Mouse (Mus musculus) lung, embryonic 14.5 days (tissue): ENCODE data around the gene Edem1. TPM values are rescaled to one million over a fixed set of nuclear protein-coding genes. Genes with fewer than 3 reads are reported as not detected.

Experiments
- ATAC-seq: fragments of 200-750 bp; cut with Nextera tagmentation; 2 replicates; pipeline ENCODE4 v1.8.0; 2017; ENCODE audit warnings: mild to moderate bottlenecking, moderate TSS enrichment, moderate library complexity; ENCODE audit not compliant: insufficient read depth
- DNase-seq: peaks from one replicate; pipeline ENCODE4 v3.0.0-alpha.2; 2015
- H3K27ac ChIP-seq: fragments of 300-500 bp; sonication (generic); 2 replicates; pipeline ENCODE4 v1.5.1; 2014; ENCODE audit warnings: low read depth, mild to moderate bottlenecking, moderate library complexity
- H3K27me3 ChIP-seq: fragments of 300-500 bp; sonication (generic); 2 replicates; pipeline ENCODE4 v1.6.1; 2014; ENCODE audit warnings: low read length, control low read depth; ENCODE audit not compliant: insufficient read depth
- H3K36me3 ChIP-seq: fragments of 300-500 bp; sonication (generic); 2 replicates; pipeline ENCODE4 v1.6.1; 2014; ENCODE audit warnings: control low read depth; ENCODE audit not compliant: insufficient read depth
- H3K4me1 ChIP-seq: fragments of 300-500 bp; sonication (generic); 2 replicates; pipeline ENCODE4 v1.6.1; 2014; ENCODE audit warnings: antibody characterized with exemption, control low read depth; ENCODE audit not compliant: insufficient read depth
- H3K4me2 ChIP-seq: fragments of 300-500 bp; sonication (generic); 2 replicates; pipeline ENCODE4 v1.6.1; 2014; ENCODE audit warnings: mild to moderate bottlenecking
- H3K4me3 ChIP-seq: fragments of 300-500 bp; sonication (generic); 2 replicates; pipeline ENCODE4 v1.5.1; 2014; ENCODE audit warnings: low read depth, low read length
- H3K9ac ChIP-seq: fragments of 300-500 bp; sonication (generic); 2 replicates; pipeline ENCODE4 v1.6.1; 2014
- H3K9me3 ChIP-seq: fragments of 300-500 bp; sonication (generic); 2 replicates; pipeline ENCODE4 v1.6.1; 2016; ENCODE audit warnings: low read depth, low read length, control low read depth
- CTCF ChIP-seq: IDR thresholded peaks from 2 replicates; pipeline ENCODE4 v1.5.1; 2016; ENCODE audit warnings: antibody characterized with exemption, low read depth
- WGBS: fragments of 180-500 bp; shearing (Covaris S2); extraction: QIAGEN DNeasy Blood & Tissue Kit; methylation state at CpG from one replicate; pipeline ENCODE4 v1.1.7; 2014; 5-methylcytosine and 5-hydroxymethylcytosine counted together
- polyA plus RNA-seq: library from polyadenylated mRNA; unstranded; fragments of >200 nt; fragmentation: Nextera tagmentation; extraction: Ambion mirVana; gene quantifications from 2 replicates; pipeline ENCODE4 v1.2.1, GENCODE M21; 2014

The Edem1 gene
- polyA plus RNA-seq, result 36.4 and 41.5 TPM in 2 replicates

- H3K9me3 ChIP-seq, result no peaks in the 10 kb centered on the region
- WGBS, result under 1% methylated on average over 64 of the region's 67 CpGs
- peaks cover 6% of the 10 kb centered on the region; the same call in 1 of the 2 replicates for H3K4me1 ChIP-seq
- TF ChIP-seq CTCF, result no peak
- H3K4me3 ChIP-seq, result peak within 1 kb of the TSS; percentile 90
- H3K27me3 ChIP-seq, result no peaks in the 10 kb centered on the region
- peak within 1 kb of the TSS; percentile 84 for H3K27ac ChIP-seq
- H3K4me2 ChIP-seq, result peak within 1 kb of the TSS; percentile 91
- ATAC-seq (peak; percentile 99), DNase-seq (peak; percentile 99)
- peaks cover 8% of the 10 kb centered on the region; the same call in 1 of the 2 replicates for H3K36me3 ChIP-seq
- H3K9ac ChIP-seq, result peak within 1 kb of the TSS; percentile 94
Observed at GRCm38 (mm10) chr6:108828234-108828868, at the start of gene Edem1. Edem1 (plus strand) TSS chr6:108828641.

DNA sequence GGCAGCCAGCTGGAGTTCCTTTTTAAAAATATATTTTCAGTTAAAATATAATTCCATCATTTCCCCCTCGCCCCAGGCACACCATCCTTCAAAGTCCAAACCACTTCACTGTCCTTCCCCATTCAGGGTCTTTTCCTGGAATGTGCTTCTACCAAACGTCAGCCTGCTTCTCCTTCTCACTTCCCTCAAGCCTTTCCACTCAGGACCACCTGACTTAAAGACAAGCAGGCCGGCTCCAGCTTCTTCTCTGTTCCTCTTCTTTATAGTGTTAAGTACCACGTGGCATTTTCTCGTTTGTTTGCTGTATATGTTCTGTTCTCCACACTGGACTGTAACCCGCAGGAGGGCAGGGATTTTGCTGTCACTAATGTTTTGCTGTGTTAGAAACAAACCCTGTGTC is 46.6 kb upstream of the Edem1 start:
- 56% methylated on average over 6 of the region's 6 CpGs for WGBS
- Histone ChIP-seq H3K9ac (no peak overlapping the region), H3K4me1 (peaks cover 8% of the 10 kb centered on the region; the same call in 1 of the 2 replicates)

DNA sequence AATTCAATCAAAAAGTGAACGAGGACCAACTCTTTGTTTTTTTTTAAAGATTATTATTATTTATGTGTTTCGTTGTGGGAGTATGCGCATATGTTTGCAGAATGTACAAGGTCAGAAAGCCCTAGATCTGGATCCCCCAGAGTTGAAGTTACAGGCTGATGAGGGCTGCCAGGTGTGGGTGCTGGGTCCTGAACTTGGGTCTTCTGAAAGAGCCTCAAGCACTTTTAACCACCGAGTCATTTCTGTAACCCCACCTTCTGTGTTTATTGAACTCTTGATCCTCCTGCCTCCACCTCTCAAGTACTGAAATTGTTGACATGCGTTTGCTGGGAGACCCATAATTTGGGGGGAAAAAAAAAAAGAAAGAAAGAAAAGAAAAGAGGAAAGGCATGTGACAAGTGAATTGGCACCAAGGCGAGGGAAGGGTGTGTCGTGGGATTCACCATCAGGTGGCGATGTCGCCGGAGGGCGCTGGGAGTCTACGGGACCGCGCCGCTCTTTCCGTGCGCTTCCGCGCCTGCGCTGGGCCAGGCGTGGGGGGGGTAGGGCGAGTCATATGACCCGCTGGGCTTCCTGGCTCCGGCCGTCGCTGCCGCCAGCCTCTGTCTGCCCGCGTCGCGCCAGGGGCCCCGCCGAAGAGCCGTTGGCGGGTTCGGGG is 45.8 kb upstream of the Edem1 start, which contains the start of gene Arl8b:
Arl8b (plus strand) TSS at position 574 of the 658 bp plus-strand sequence.
- Histone ChIP-seq H3K36me3 (no peaks in the 10 kb centered on the region), H3K9me3 (no peaks in the 10 kb centered on the region), H3K9ac (peak within 1 kb of the TSS; percentile 97), H3K4me2 (peak within 1 kb of the TSS; percentile 87), H3K27me3 (no peaks in the 10 kb centered on the region), H3K4me3 (peak within 1 kb of the TSS; percentile 98), H3K27ac (peak within 1 kb of the TSS; percentile 55), H3K4me1 (peaks cover 8% of the 10 kb centered on the region; the same call in 1 of the 2 replicates)
- 10% methylated on average over 36 of the region's 36 CpGs for WGBS
- TF ChIP-seq CTCF, result peak; percentile 90
- peak; percentile 96 for ATAC-seq
- DNase-seq, result peak; percentile 98

More for the DNA sequence above, 46.6 kb upstream of the Edem1 start:
- Histone ChIP-seq H3K4me3 (no peak overlapping the region), H3K36me3 (no peaks in the 10 kb centered on the region), H3K27me3 (no peaks in the 10 kb centered on the region), H3K9me3 (no peaks in the 10 kb centered on the region), H3K27ac (no peak overlapping the region), H3K4me2 (no peak overlapping the region)
- no peak for DNase-seq
- ATAC-seq, result no peak
- TF ChIP-seq CTCF, result no peak

- peak; percentile 65 for ATAC-seq
- no peak for TF ChIP-seq CTCF
- peaks cover 8% of the 10 kb centered on the region; the same call in 1 of the 2 replicates for H3K4me1 ChIP-seq
- peak overlapping the region; percentile 87 for H3K4me2 ChIP-seq
- peak overlapping the region; percentile 97 for H3K9ac ChIP-seq
- under 1% methylated on average over 56 of the region's 57 CpGs for WGBS
- H3K36me3 ChIP-seq, result no peaks in the 10 kb centered on the region
- H3K27me3 ChIP-seq, result no peaks in the 10 kb centered on the region
- H3K4me3 ChIP-seq, result peak overlapping the region; percentile 98
- DNase-seq, result peak; percentile 58
- H3K27ac ChIP-seq, result peak overlapping the region; percentile 55
- no peaks in the 10 kb centered on the region for H3K9me3 ChIP-seq
Observed at GRCm38 (mm10) chr6:108783184-108783881, 45.1 kb upstream of the Edem1 start.

DNA sequence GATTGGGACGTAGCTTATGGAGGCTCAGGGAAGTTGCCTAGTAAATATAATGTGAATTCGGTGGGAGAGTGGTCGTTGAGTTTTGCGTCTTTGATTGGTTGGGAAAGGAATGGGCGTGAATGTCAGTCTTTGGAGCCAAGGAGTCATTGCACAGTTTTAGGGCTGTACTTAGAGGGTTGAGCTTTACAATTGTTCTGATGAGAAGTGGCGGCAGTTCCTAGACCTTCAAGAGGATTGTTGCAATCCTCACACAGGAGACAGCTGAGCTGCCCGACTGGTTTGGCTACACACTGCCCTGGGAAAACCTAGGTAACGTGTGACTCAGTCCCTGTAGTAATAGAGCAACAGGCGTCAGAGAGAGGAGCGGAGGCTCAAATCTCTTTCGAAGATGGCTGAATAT is 44.4 kb upstream of the Edem1 start:
- DNase-seq (peak; percentile 48), ATAC-seq (peak; percentile 26; the same call in 1 of the 2 replicates)
- peaks cover 8% of the 10 kb centered on the region; the same call in 1 of the 2 replicates for H3K4me1 ChIP-seq
- H3K9me3 ChIP-seq, result no peaks in the 10 kb centered on the region
- H3K4me3 ChIP-seq, result peak overlapping the region; percentile 98
- 21% methylated on average over 11 of the region's 11 CpGs for WGBS
- no peaks in the 10 kb centered on the region for H3K36me3 ChIP-seq
- no peak for TF ChIP-seq CTCF
- peak overlapping the region; percentile 87 for H3K4me2 ChIP-seq
- H3K27me3 ChIP-seq, result no peaks in the 10 kb centered on the region
- H3K27ac ChIP-seq, result no peak overlapping the region
- peak overlapping the region; percentile 97 for H3K9ac ChIP-seq

- peak; percentile 20 for DNase-seq
- Histone ChIP-seq H3K4me3 (peak overlapping the region; percentile 98), H3K4me1 (peaks cover 8% of the 10 kb centered on the region; the same call in 1 of the 2 replicates), H3K9me3 (no peaks in the 10 kb centered on the region), H3K9ac (peak overlapping the region; percentile 97), H3K4me2 (peak overlapping the region; percentile 87), H3K27ac (no peak overlapping the region), H3K36me3 (no peaks in the 10 kb centered on the region), H3K27me3 (no peaks in the 10 kb centered on the region)
- 47% methylated on average over 5 of the region's 5 CpGs for WGBS
- ATAC-seq, result no peak
- 0 out of 2 replicates have a peak, but pooled peaks have one; percentile 7 for TF ChIP-seq CTCF
Observed at GRCm38 (mm10) chr6:108784796-108785195, 43.6 kb upstream of the Edem1 start.
